Mouse (Mus musculus) lung, postnatal 0 days (tissue): Measurements from ENCODE around the gene Rab37.

ENCODE experiments used
- CTCF ChIP-seq: IDR thresholded peaks from 2 replicates; pipeline ENCODE4 v1.5.1; 2016; ENCODE audit warnings: antibody characterized with exemption, mild to moderate bottlenecking
- EP300 ChIP-seq: IDR thresholded peaks from 2 replicates; pipeline ENCODE4 v1.6.1; 2016; ENCODE audit warnings: antibody characterized with exemption, mild to moderate bottlenecking, control low read depth

DNA sequence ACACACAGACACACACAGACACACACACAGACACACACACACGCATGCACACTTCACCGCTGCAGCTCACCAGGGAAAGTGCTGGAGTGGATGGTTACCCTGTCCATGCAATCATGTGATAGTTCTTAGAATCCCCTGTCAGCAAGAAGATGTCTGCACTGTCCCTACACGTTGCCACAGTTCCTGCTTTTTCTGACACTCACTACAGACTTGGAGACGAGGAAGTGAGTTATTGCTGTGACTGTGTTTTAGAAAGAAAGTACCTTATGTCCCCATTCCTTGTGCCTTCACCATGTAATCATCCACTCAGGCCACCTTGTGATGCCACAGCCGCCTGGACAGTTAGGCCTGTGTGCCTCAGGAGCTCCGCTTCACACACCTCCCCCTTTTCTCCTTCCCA lies 98.1 kb downstream of the Rab37 start:
- TF ChIP-seq CTCF (no peak), EP300 (no peak)
